Mouse (Mus musculus) embryo, embryonic 11 days (tissue): ENCODE results near the gene Psmc3.

Experiments used
- DNase-seq: peaks from one replicate; pipeline ENCODE4 v3.0.0-alpha.2; 2015

The Psmc3 gene

GRCm38 (mm10) chr2:91053181-91053933, 452 bp upstream of the Psmc3 start:
- no peak for DNase-seq

GRCm38 (mm10) chr2:91058435-91058834, 4.6 kb downstream of the Psmc3 start:
- no peak for DNase-seq

GRCm38 (mm10) chr2:91059376-91059775, 5.6 kb downstream of the Psmc3 start:
- DNase-seq, result no peak

- peak; percentile 68 for DNase-seq
These were observed 6.9 kb downstream of the Psmc3 start for GRCm38 (mm10) chr2:91060544-91061355.

GRCm38 (mm10) chr2:91061849-91062481, 8.2 kb downstream of the Psmc3 start:
- no peak for DNase-seq

- no peak for DNase-seq
These were observed 9.2 kb downstream of the Psmc3 start for GRCm38 (mm10) chr2:91062779-91063606.

- no peak for DNase-seq
These were observed 10.4 kb downstream of the Psmc3 start for GRCm38 (mm10) chr2:91064211-91064610.

- DNase-seq, result peak; percentile 60
These were observed 11.7 kb downstream of the Psmc3 start for GRCm38 (mm10) chr2:91065544-91065943.

- DNase-seq, result no peak
These were observed 12.6 kb downstream of the Psmc3 start for GRCm38 (mm10) chr2:91066455-91066854.

GRCm38 (mm10) chr2:91068162-91068871, 14.5 kb downstream of the Psmc3 start:
- no peak for DNase-seq

GRCm38 (mm10) chr2:91068872-91069165, 15.0 kb downstream of the Psmc3 start:
- no peak for DNase-seq

- DNase-seq, result peak; percentile 38
These were observed 15.6 kb downstream of the Psmc3 start for GRCm38 (mm10) chr2:91069306-91070000.

GRCm38 (mm10) chr2:91070076-91070800, 16.4 kb downstream of the Psmc3 start, which contains the start of gene Slc39a13:
Slc39a13 (minus strand) TSS chr2:91070417.
- peak; percentile 95 for DNase-seq

GRCm38 (mm10) chr2:91071059-91071458, 17.2 kb downstream of the Psmc3 start:
- DNase-seq, result no peak

- no peak for DNase-seq
These were observed 18.3 kb downstream of the Psmc3 start for GRCm38 (mm10) chr2:91072092-91072491.

GRCm38 (mm10) chr2:91077957-91078313, 24.1 kb downstream of the Psmc3 start:
- DNase-seq, result no peak

- DNase-seq, result peak; percentile 54
These were observed 24.7 kb downstream of the Psmc3 start for GRCm38 (mm10) chr2:91078314-91079025.

GRCm38 (mm10) chr2:91079026-91079384, 25.2 kb downstream of the Psmc3 start:
- no peak for DNase-seq

GRCm38 (mm10) chr2:91080784-91081513, 27.1 kb downstream of the Psmc3 start:
- DNase-seq, result no peak
